Mouse (Mus musculus) olfactory bulb, adult 2 months (tissue): ENCODE measurements around the gene Kcnn3.

Source experiments
- CTCF ChIP-seq: fragments of 200-500 bp; IDR thresholded peaks from 2 replicates; pipeline ENCODE4 v1.5.1; 2012; ENCODE audit warnings: low read depth, mild to moderate bottlenecking, low read length, moderate library complexity; ENCODE audit not compliant: insufficient read depth
- POLR2A ChIP-seq: fragments of 200-500 bp; IDR thresholded peaks from 2 replicates; pipeline ENCODE4 v1.6.1; 2012; ENCODE audit warnings: mild to moderate bottlenecking, low read depth, low read length, moderate library complexity; ENCODE audit not compliant: insufficient read depth

DNA sequence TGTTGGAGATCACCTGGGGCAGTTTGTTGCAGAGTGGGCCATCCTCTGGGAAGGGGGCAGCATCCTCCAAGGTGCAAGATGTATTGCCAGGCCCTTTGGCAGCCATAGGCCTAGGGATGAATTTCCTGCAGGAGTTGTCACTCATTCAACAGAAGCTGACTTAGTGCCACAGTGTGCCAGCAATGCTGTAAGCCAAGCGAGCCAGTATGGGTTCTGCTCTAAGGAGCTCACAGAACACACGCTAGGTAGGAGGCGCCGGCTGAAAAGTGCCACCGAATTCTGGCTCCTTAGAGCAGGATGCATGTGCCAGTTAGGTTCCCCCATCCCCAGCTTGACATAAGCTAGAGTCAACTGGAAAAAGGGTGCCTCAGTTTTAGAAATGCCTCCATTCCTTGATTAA, 83.3 kb downstream of the Kcnn3 start:
- no peak for TF ChIP-seq POLR2A
- TF ChIP-seq CTCF, result no peak
